In genomic region chr14:31171386-31171785, GRCm38 (mm10) we compare ENCODE assay signal across 11 mouse cellular contexts. TPM values are rescaled to one million over a fixed set of nuclear protein-coding genes. Genes with fewer than 3 reads are reported as not detected.
DNase-seq lines count a peak whose midpoint lies in the region; ATAC-seq lines count a peak whose summit lies in the region.
"Had no signal": no experiment of that assay in that cellular context is flagged by ENCODE, and none has a peak within 500 bp of the region (broad histone marks: within the 10 kb centered on the region; RNA-seq: fewer than 3 reads in every experiment).

No protein-coding gene starts in this region.

- ATAC-seq in cerebellum, adult (ENCODE audit: insufficient number of reproducible peaks, low FRiP score, low TSS enrichment): no peak
- ATAC-seq in hindbrain, embryonic 13.5 days (ENCODE audit: low FRiP score): no peak
- no peak for ATAC-seq in hindbrain, embryonic 11.5 days (ENCODE audit: low FRiP score)
- no peak for ATAC-seq in kidney, embryonic 14.5 days (ENCODE audit: low FRiP score, low TSS enrichment)
- ATAC-seq: intestine, postnatal 0 days had no signal

- no peaks in the 10 kb centered on the region for H3K9me3 ChIP-seq in hindbrain, embryonic 13.5 days
- no peaks in the 10 kb centered on the region for H3K9me3 ChIP-seq in hindbrain, embryonic 11.5 days (ENCODE audit: control insufficient read depth, low read length)
- H3K9me3 ChIP-seq in kidney, embryonic 14.5 days (ENCODE audit: control insufficient read depth, low read length): no peaks in the 10 kb centered on the region

- H3K27me3 ChIP-seq in hindbrain, embryonic 13.5 days: no peaks in the 10 kb centered on the region
- no peaks in the 10 kb centered on the region for H3K27me3 ChIP-seq in hindbrain, embryonic 11.5 days (ENCODE audit: control insufficient read depth, insufficient read depth, low read length)
- no peaks in the 10 kb centered on the region for H3K27me3 ChIP-seq in kidney, embryonic 14.5 days (ENCODE audit: control insufficient read depth, insufficient read depth, low read length)

- 87% methylated on average over 11 of the region's 11 CpGs for WGBS in hindbrain, embryonic 13.5 days
- 90% methylated on average over 11 of the region's 11 CpGs for WGBS in hindbrain, embryonic 11.5 days
- WGBS in kidney, embryonic 14.5 days: 95% methylated on average over 11 of the region's 11 CpGs

- DNase-seq in cerebellum, adult 11 months: peak; percentile 63
- no peak for DNase-seq in hindbrain, embryonic 11.5 days (ENCODE audit: low spot score)
- DNase-seq in brain, adult 2 months (ENCODE audit: low read depth, low spot score): peak; percentile 50
- DNase-seq in cerebellum, postnatal 36 days: peak; percentile 69 to 79
- DNase-seq in urinary bladder, adult 2 months (ENCODE audit: low spot score): no peak
- DNase-seq: retina, postnatal 1 day had no signal

- peak overlapping the region; percentile 53 for H3K27ac ChIP-seq in hindbrain, embryonic 13.5 days
- no peak overlapping the region for H3K27ac ChIP-seq in hindbrain, embryonic 11.5 days (ENCODE audit: low read depth, low read length)
- no peak overlapping the region for H3K27ac ChIP-seq in kidney, embryonic 14.5 days (ENCODE audit: low read depth, low read length)
- H3K27ac ChIP-seq: liver, embryonic 14.5 days had no signal

- H3K36me3 ChIP-seq in hindbrain, embryonic 13.5 days: peaks cover 64% of the 10 kb centered on the region
- H3K36me3 ChIP-seq in hindbrain, embryonic 11.5 days (ENCODE audit: control insufficient read depth, insufficient read depth, low read length): peaks cover 44% of the 10 kb centered on the region
- H3K36me3 ChIP-seq in kidney, embryonic 14.5 days (ENCODE audit: control insufficient read depth, insufficient read depth, low read length): peaks cover 65% of the 10 kb centered on the region

- no peak overlapping the region for H3K4me3 ChIP-seq in hindbrain, embryonic 13.5 days
- H3K4me3 ChIP-seq in hindbrain, embryonic 11.5 days (ENCODE audit: low read depth, low read length): no peak overlapping the region
- H3K4me3 ChIP-seq in kidney, embryonic 14.5 days (ENCODE audit: low read length): no peak overlapping the region

- peaks cover 13% of the 10 kb centered on the region for H3K4me1 ChIP-seq in hindbrain, embryonic 13.5 days (replicated peaks)
- H3K4me1 ChIP-seq in hindbrain, embryonic 11.5 days (replicated peaks; ENCODE audit: control insufficient read depth, insufficient read depth, low read length): no peaks in the 10 kb centered on the region
- H3K4me1 ChIP-seq in kidney, embryonic 14.5 days (ENCODE audit: control insufficient read depth, insufficient read depth, low read length): peaks cover 8% of the 10 kb centered on the region; the same call in 1 of the 2 replicates

- H3K4me2 ChIP-seq in hindbrain, embryonic 13.5 days: no peak overlapping the region
- H3K4me2 ChIP-seq in hindbrain, embryonic 11.5 days (replicated peaks; ENCODE audit: low read depth, low read length): no peak overlapping the region
- H3K4me2 ChIP-seq in kidney, embryonic 14.5 days (replicated peaks; ENCODE audit: low read depth, low read length): no peak overlapping the region

- H3K9ac ChIP-seq in hindbrain, embryonic 13.5 days: no peak overlapping the region
- no peak overlapping the region for H3K9ac ChIP-seq in hindbrain, embryonic 11.5 days (ENCODE audit: low read depth, low read length)
- no peak overlapping the region for H3K9ac ChIP-seq in kidney, embryonic 14.5 days (ENCODE audit: low read depth, low read length)
- H3K9ac ChIP-seq: liver, embryonic 14.5 days had no signal

RNA-seq across cellular contexts. Expression of gene Stab1, which starts 2.9 kb away (rescaled TPM):
- 24.8 and 25.2 TPM in 2 replicates for polyA plus RNA-seq in hindbrain, embryonic 13.5 days (2015; fragmentation: Nextera tagmentation; extraction: Ambion mirVana)
- polyA plus RNA-seq in hindbrain, embryonic 11.5 days (2014; fragmentation: Nextera tagmentation; extraction: Ambion mirVana): 23.5 and 25.5 TPM in 2 replicates
- 39.8 and 41.1 TPM in 2 replicates for polyA plus RNA-seq in kidney, embryonic 14.5 days (2014; fragmentation: Nextera tagmentation; extraction: Ambion mirVana)
- polyA plus RNA-seq in urinary bladder, adult 2 months (2012; rRNA removed): 85.3 and 90.2 TPM in 2 replicates

RNA-seq across cellular contexts. Expression of gene Tnnc1, which starts 36.7 kb away (rescaled TPM):
- 7.3 and 9.1 TPM in 2 replicates for polyA plus RNA-seq in hindbrain, embryonic 13.5 days (2015; fragmentation: Nextera tagmentation; extraction: Ambion mirVana)
- 8.9 and 17.2 TPM in 2 replicates for polyA plus RNA-seq in hindbrain, embryonic 11.5 days (2014; fragmentation: Nextera tagmentation; extraction: Ambion mirVana)
- 3.0 and 3.9 TPM in 2 replicates for polyA plus RNA-seq in kidney, embryonic 14.5 days (2014; fragmentation: Nextera tagmentation; extraction: Ambion mirVana)
- polyA plus RNA-seq in urinary bladder, adult 2 months (2012; rRNA removed): 3.0 and 3.5 TPM in 2 replicates

RNA-seq across cellular contexts. Expression of gene Nt5dc2, which starts 40.5 kb away (rescaled TPM):
- polyA plus RNA-seq in hindbrain, embryonic 13.5 days (2015; fragmentation: Nextera tagmentation; extraction: Ambion mirVana): 273 and 282 TPM in 2 replicates
- polyA plus RNA-seq in hindbrain, embryonic 11.5 days (2014; fragmentation: Nextera tagmentation; extraction: Ambion mirVana): 458 and 483 TPM in 2 replicates
- 377 and 517 TPM in 2 replicates for polyA plus RNA-seq in kidney, embryonic 14.5 days (2014; fragmentation: Nextera tagmentation; extraction: Ambion mirVana)
- polyA plus RNA-seq in urinary bladder, adult 2 months (2012; rRNA removed): 8.0 and 8.1 TPM in 2 replicates

RNA-seq across cellular contexts. Expression of gene Smim4, which starts 42.6 kb away (rescaled TPM):
- 83.1 and 83.2 TPM in 2 replicates for polyA plus RNA-seq in hindbrain, embryonic 13.5 days (2015; fragmentation: Nextera tagmentation; extraction: Ambion mirVana)
- 58.7 and 65.0 TPM in 2 replicates for polyA plus RNA-seq in hindbrain, embryonic 11.5 days (2014; fragmentation: Nextera tagmentation; extraction: Ambion mirVana)
- polyA plus RNA-seq in kidney, embryonic 14.5 days (2014; fragmentation: Nextera tagmentation; extraction: Ambion mirVana): 98.5 and 124 TPM in 2 replicates
- polyA plus RNA-seq in urinary bladder, adult 2 months (2012; rRNA removed): 28.1 and 42.8 TPM in 2 replicates

RNA-seq across cellular contexts. Expression of gene Nisch, which starts 45.4 kb away (rescaled TPM):
- polyA plus RNA-seq in hindbrain, embryonic 13.5 days (2015; fragmentation: Nextera tagmentation; extraction: Ambion mirVana): 315 and 334 TPM in 2 replicates
- polyA plus RNA-seq in hindbrain, embryonic 11.5 days (2014; fragmentation: Nextera tagmentation; extraction: Ambion mirVana): 251 and 305 TPM in 2 replicates
- polyA plus RNA-seq in kidney, embryonic 14.5 days (2014; fragmentation: Nextera tagmentation; extraction: Ambion mirVana): 259 and 375 TPM in 2 replicates
- polyA plus RNA-seq in urinary bladder, adult 2 months (2012; rRNA removed): 211 and 293 TPM in 2 replicates

Comparison
In these comparisons a context has a peak if more than half of its experiments do, and no peak if none do; other contexts are left out.
1. DNase-seq: peak in cerebellum, adult 11 months (single experiment), brain, adult 2 months (single experiment) and cerebellum, postnatal 36 days (2 of 2); none in hindbrain, embryonic 11.5 days (single experiment) and urinary bladder, adult 2 months (single experiment).
2. RNA of gene Nt5dc2, which starts 40.5 kb away (polyA plus RNA-seq): 377 to 517 TPM in kidney, embryonic 14.5 days, 458 to 483 TPM in hindbrain, embryonic 11.5 days and 273 to 282 TPM in hindbrain, embryonic 13.5 days; 8.0 to 8.1 TPM in urinary bladder, adult 2 months; every median in the first group is over 10 times any median in the second.